Mouse (Mus musculus) hindbrain, embryonic 11.5 days (tissue): Measurements from ENCODE around the gene Ptpn13. TPM values are rescaled to one million over a fixed set of nuclear protein-coding genes. Genes with fewer than 3 reads are reported as not detected.

ENCODE experiments used
- ATAC-seq: fragments of 200-750 bp; cut with Nextera tagmentation; 2 replicates; pipeline ENCODE4 v1.8.0; 2017; ENCODE audit warnings: mild to moderate bottlenecking, moderate TSS enrichment, moderate library complexity; ENCODE audit not compliant: low FRiP score
- DNase-seq: peaks from one replicate; pipeline ENCODE4 v3.0.0-alpha.2; 2015; ENCODE audit warnings: low spot score
- H3K27ac ChIP-seq: fragments of 300-500 bp; sonication (generic); 2 replicates; pipeline ENCODE4 v1.5.1; 2014; ENCODE audit warnings: mild to moderate bottlenecking, low read depth, low read length
- H3K27me3 ChIP-seq: fragments of 300-500 bp; sonication (generic); 2 replicates; pipeline ENCODE4 v1.6.1; 2014; ENCODE audit warnings: mild to moderate bottlenecking, low read length, moderate library complexity, mixed read lengths; ENCODE audit not compliant: control insufficient read depth, insufficient read depth
- H3K36me3 ChIP-seq: fragments of 300-500 bp; sonication (generic); 2 replicates; pipeline ENCODE4 v1.6.1; 2014; ENCODE audit warnings: mild to moderate bottlenecking, low read length, moderate library complexity, mixed read lengths; ENCODE audit not compliant: control insufficient read depth, insufficient read depth
- H3K4me1 ChIP-seq: fragments of 300-500 bp; sonication (generic); replicated peaks from 2 replicates; pipeline ENCODE4 v1.6.1; 2014; ENCODE audit warnings: low read length, mixed read lengths; ENCODE audit not compliant: control insufficient read depth, insufficient read depth
- H3K4me2 ChIP-seq: fragments of 300-500 bp; sonication (generic); replicated peaks from 2 replicates; pipeline ENCODE4 v1.6.1; 2014; ENCODE audit warnings: mild to moderate bottlenecking, low read depth, low read length
- H3K4me3 ChIP-seq: fragments of 300-500 bp; sonication (generic); 2 replicates; pipeline ENCODE4 v1.5.1; 2014; ENCODE audit warnings: low read depth, low read length
- H3K9ac ChIP-seq: fragments of 300-500 bp; sonication (generic); 2 replicates; pipeline ENCODE4 v1.6.1; 2014; ENCODE audit warnings: low read depth, low read length
- H3K9me3 ChIP-seq: fragments of 300-500 bp; sonication (generic); 2 replicates; pipeline ENCODE4 v1.6.1; 2016; ENCODE audit warnings: low read length; ENCODE audit not compliant: control insufficient read depth
- WGBS: fragments of 180-500 bp; shearing (Covaris S2); extraction: QIAGEN DNeasy Blood & Tissue Kit; methylation state at CpG from one replicate; pipeline ENCODE4 v1.1.7; 2014; 5-methylcytosine and 5-hydroxymethylcytosine counted together
- polyA plus RNA-seq: library from polyadenylated mRNA; unstranded; fragments of >200 nt; fragmentation: Nextera tagmentation; extraction: Ambion mirVana; gene quantifications from 2 replicates; pipeline ENCODE4 v1.2.1, GENCODE M21; 2014

The Ptpn13 gene
- polyA plus RNA-seq, 1 experiment from 2014 or later = 19.3 TPM

DNA sequence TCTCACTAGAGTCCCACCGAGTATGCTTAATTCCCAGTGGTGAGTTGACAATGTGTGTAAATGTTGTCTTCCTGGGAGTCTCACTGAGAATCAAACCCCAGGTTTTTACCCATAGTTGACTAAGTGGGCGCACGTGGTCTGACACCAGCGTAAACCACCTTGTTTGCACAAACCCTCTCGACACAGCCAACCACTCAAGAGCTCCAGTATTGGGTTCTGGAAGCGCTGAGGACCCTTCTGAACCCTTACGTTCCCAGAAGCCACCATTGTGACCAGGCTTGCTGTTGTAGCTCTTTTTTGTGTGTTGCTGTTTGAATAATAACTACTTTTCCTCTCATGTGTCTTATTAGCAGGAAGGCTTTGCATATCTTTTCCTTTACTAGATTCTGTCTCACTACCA, 20.4 kb downstream of the Ptpn13 start:
- ATAC-seq (no peak), DNase-seq (no peak)
- no peaks in the 10 kb centered on the region for H3K36me3 ChIP-seq
- no peaks in the 10 kb centered on the region for H3K27me3 ChIP-seq
- no peaks in the 10 kb centered on the region for H3K9me3 ChIP-seq
- no peak overlapping the region for H3K9ac ChIP-seq
- no peak overlapping the region for H3K27ac ChIP-seq
- H3K4me3 ChIP-seq = no peak overlapping the region
- 91% methylated on average over 7 of the region's 7 CpGs for WGBS
- no peak overlapping the region for H3K4me2 ChIP-seq
- no peaks in the 10 kb centered on the region; the same call in 1 of the 2 replicates for H3K4me1 ChIP-seq

DNA sequence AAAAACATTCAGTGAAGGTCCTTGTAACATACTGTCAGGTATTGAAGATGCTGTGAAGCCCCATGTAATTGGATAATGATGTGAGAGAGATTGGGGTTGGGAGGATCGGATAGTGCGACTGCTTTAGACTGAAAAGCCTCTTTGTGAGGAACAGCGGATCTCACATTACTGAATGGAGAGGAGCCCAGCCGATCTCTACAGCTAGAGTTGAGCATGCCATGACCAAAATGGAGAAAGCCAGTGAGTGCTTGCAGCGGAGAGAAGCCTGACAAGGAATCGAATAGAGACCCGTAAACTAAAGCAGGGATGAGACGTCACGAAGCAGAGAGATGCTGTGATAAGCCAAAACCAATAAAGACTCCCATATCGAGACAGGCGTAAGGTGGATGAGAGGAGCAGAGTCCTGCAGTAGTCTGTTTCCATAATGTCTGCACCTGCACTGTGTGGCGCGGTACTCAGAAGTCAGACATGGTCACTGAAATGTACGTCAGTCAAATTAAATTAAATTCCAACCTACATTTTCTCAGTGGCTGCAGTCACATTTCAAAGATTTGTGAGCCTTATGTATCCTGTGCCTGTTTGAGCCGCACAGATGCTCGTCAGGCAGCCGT, 22.9 kb downstream of the Ptpn13 start:
- H3K27me3 ChIP-seq = no peaks in the 10 kb centered on the region
- DNase-seq = peak; percentile 20
- H3K36me3 ChIP-seq = no peaks in the 10 kb centered on the region
- WGBS = 64% methylated on average over 17 of the region's 17 CpGs
- no peak overlapping the region for H3K9ac ChIP-seq
- H3K4me1 ChIP-seq = no peaks in the 10 kb centered on the region; the same call in 1 of the 2 replicates
- peaks cover 4% of the 10 kb centered on the region; the same call in 1 of the 2 replicates for H3K9me3 ChIP-seq
- H3K4me2 ChIP-seq = 0 out of 2 replicates have a peak overlapping the region, but pooled peaks have one; percentile 5
- ATAC-seq = peak; percentile 57; the same call in 1 of the 2 replicates
- H3K27ac ChIP-seq = 0 out of 2 replicates have a peak overlapping the region, but pooled peaks have one; percentile 47
- H3K4me3 ChIP-seq = no peak overlapping the region

DNA sequence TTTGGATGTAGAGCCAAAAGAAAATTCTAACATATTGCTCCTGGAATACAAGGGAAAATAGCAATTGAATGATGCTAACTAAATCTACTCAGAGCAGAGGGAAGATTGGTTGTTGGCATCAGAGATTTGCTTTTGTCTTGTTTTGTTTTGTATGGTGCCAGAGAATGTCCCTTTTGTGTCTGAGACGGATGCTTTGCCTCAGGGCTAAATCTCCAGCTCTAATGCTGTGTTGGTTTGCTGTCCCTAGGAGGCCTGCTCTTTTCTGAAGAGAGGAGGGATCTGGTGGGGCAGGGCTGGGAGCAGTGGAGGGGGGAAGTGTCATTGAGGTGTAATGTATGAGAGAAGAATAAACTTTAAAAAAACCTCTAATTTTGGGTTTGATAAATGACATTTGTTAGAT, 23.5 kb downstream of the Ptpn13 start:
- H3K4me2 ChIP-seq = no peak overlapping the region
- no peaks in the 10 kb centered on the region for H3K27me3 ChIP-seq
- peak; percentile 25 for DNase-seq
- H3K4me3 ChIP-seq = no peak overlapping the region
- ATAC-seq = 0 out of 2 replicates have a peak, but pooled peaks have one; percentile 54
- H3K36me3 ChIP-seq = no peaks in the 10 kb centered on the region
- peak overlapping the region; percentile 47; the same call in 1 of the 2 replicates for H3K27ac ChIP-seq
- peaks cover 4% of the 10 kb centered on the region; the same call in 1 of the 2 replicates for H3K9me3 ChIP-seq
- no peaks in the 10 kb centered on the region; the same call in 1 of the 2 replicates for H3K4me1 ChIP-seq
- H3K9ac ChIP-seq = no peak overlapping the region
- WGBS = 10% methylated on average over 1 of the region's 1 CpGs

DNA sequence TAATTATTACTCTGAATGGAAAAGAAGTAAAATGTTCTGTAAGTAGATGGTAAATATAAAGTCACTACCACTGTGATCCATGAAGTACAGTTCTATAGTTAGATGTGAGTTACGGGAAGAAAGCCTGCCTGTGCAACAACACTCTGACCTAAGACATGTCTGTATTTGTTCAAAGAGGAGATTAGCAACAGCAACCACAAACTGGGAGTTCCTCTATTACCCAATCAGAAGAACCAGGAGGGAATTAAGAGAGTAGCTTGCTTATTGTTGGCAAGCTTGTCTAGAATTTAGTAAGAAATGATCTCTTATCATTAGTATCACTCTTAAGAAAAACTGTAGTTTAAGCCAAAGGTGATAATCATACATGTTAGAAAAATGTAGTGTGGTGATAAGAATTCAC, 25.7 kb downstream of the Ptpn13 start:
- 94% methylated on average over 1 of the region's 1 CpGs for WGBS
- Histone ChIP-seq H3K4me3 (no peak overlapping the region), H3K36me3 (no peaks in the 10 kb centered on the region), H3K27me3 (no peaks in the 10 kb centered on the region), H3K9me3 (peaks cover 4% of the 10 kb centered on the region; the same call in 1 of the 2 replicates), H3K4me1 (no peaks in the 10 kb centered on the region; the same call in 1 of the 2 replicates), H3K9ac (no peak overlapping the region), H3K4me2 (no peak overlapping the region), H3K27ac (no peak overlapping the region)
- ATAC-seq (no peak), DNase-seq (no peak)

DNA sequence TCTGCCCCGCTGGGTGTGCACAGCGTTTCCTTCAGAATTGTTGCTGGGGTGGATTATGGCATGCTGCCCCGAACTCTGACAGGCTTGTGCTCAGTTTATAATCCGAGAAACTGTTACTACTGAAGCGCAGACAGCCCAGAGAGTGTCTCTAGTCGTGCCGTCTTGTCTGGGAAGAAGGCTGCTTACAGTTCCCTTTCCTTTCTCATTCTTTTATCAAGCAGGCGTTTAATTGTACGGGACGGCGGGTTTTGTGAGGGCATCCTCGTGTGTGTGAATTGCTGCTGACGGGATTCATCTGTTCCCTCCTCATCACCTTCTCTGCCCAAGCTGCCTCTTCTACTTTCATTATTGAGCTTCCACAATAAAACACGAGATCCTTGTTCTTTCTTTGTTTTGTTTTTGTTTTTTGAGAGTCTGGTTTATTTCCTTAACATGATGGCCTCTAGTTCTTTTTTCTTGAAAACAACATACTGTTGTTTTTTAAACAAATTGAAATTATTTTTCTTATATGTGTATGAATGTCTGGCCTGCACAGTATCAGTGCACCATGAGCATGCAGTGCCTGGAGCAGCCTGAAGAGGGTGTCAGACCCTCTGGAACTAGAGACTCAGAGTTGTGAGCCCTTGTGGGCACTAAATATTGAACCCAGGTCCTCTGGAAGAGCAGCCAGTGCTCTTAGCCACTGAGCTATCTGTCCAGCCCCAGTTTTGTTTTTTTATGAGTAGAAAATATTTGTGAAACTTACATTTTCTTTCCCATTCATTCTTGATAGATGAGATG, 28.6 kb downstream of the Ptpn13 start:
- Histone ChIP-seq H3K4me3 (no peak overlapping the region), H3K4me1 (no peaks in the 10 kb centered on the region), H3K9ac (no peak overlapping the region), H3K4me2 (no peak overlapping the region), H3K36me3 (no peaks in the 10 kb centered on the region), H3K27me3 (no peaks in the 10 kb centered on the region), H3K9me3 (peaks cover 4% of the 10 kb centered on the region; the same call in 1 of the 2 replicates), H3K27ac (no peak overlapping the region)
- 87% methylated on average over 14 of the region's 14 CpGs for WGBS
- ATAC-seq = no peak
- no peak for DNase-seq

DNA sequence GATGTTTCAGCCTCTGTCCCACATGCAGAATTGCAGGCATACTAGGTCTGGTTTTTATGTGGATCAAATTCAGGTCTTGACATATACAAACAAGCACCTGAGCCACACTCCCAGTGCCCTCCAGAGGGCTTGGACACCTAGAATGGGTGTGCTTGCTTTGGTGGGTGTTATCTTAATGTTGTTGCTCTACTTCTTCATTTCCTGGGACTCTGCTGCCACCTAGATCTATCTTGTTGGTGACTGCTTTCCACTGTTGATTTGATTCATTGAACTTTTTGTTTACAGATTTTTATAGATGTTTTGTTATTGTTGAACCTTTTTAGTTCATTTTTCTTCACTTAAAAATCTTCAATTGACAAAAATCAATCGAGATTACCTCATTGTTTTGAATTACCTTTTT, 31.8 kb downstream of the Ptpn13 start:
- no peak overlapping the region for H3K4me3 ChIP-seq
- H3K9ac ChIP-seq = no peak overlapping the region
- no peaks in the 10 kb centered on the region for H3K9me3 ChIP-seq
- H3K4me1 ChIP-seq = no peaks in the 10 kb centered on the region
- no peaks in the 10 kb centered on the region for H3K36me3 ChIP-seq
- no peaks in the 10 kb centered on the region for H3K27me3 ChIP-seq
- ATAC-seq (no peak), DNase-seq (no peak)
- no peak overlapping the region for H3K4me2 ChIP-seq
- no peak overlapping the region for H3K27ac ChIP-seq
- WGBS = 96% methylated on average over 1 of the region's 1 CpGs

DNA sequence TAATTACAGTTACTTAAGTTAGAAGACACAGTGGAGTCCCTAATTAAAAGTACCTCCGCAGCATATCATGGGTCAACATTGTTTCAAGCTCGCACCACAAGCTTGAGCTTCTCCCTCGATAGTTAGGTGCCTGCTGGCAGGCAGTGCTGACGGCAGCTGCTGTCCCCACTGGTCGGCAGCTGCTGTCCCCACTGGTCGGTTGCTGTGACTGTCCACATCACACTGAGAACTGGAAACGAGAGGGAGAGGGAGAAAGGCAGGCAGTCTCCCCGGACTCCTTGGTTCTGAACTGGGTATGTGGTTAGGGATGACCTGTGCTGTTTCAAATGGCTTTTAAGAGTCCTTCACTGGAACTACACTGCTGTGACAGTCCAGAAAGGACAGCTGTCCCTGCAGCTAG, 33.4 kb downstream of the Ptpn13 start:
- H3K4me3 ChIP-seq = no peak overlapping the region
- whole genome bisulfite sequencing = 53% methylated on average over 8 of the region's 8 CpGs
- DNase-seq = peak; percentile 25

DNA sequence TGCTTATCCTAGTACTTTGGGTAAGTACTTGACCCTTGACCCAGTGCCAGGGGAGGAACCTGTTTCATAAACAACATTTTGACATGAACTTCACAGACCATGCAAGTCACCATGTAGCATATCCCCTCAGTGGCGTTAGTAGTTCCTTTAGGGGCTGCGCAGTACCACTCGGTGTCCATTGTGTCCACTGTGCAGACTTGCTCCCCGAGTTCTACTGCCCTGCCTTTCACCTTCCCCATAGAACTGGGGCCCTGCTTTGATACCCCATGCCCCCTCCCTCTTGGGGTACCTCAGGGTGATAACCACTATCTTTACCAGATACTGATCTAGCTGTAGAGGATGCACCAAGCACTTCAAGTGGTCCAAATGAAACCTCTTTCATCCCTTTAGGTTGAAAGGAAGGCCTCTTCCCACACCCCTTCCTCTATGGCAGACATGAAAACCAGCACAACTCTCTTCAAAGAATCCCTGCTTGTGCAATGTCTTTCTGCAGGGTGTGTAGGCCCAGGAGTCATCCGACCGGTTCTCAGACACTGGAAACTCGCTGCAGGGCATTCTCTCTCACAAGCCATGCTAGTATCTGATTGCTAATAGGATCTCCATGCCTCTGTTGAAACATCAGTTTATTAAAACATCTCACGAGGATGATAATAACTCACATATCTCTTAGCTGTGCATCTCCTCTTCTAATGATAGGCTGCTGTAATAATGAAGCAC, 34.1 kb downstream of the Ptpn13 start:
- 87% methylated on average over 8 of the region's 8 CpGs for WGBS
- DNase-seq = no peak
- H3K4me1 ChIP-seq = no peaks in the 10 kb centered on the region
- no peak overlapping the region for H3K9ac ChIP-seq
- no peak overlapping the region for H3K27ac ChIP-seq
- no peak overlapping the region for H3K4me2 ChIP-seq
- H3K27me3 ChIP-seq = no peaks in the 10 kb centered on the region
- no peaks in the 10 kb centered on the region for H3K36me3 ChIP-seq
- no peaks in the 10 kb centered on the region for H3K9me3 ChIP-seq
- no peak for ATAC-seq
- H3K4me3 ChIP-seq = no peak overlapping the region

More for the DNA sequence above, 33.4 kb downstream of the Ptpn13 start:
- no peaks in the 10 kb centered on the region for H3K9me3 ChIP-seq
- no peaks in the 10 kb centered on the region for H3K4me1 ChIP-seq
- H3K9ac ChIP-seq = no peak overlapping the region
- H3K4me2 ChIP-seq = no peak overlapping the region
- no peaks in the 10 kb centered on the region for H3K27me3 ChIP-seq
- ATAC-seq = no peak
- H3K27ac ChIP-seq = no peak overlapping the region
- no peaks in the 10 kb centered on the region for H3K36me3 ChIP-seq
